Mouse (Mus musculus) gastrocnemius, postnatal 25 days (tissue): Measurements from ENCODE around the gene Zfp362. TPM values are rescaled to one million over a fixed set of nuclear protein-coding genes. Genes with fewer than 3 reads are reported as not detected.

Experiments
- DNase-seq: peaks from one replicate; pipeline ENCODE4 v3.0.0; 2022
- total RNA-seq, 2 experiments: library from RNA; stranded (reverse); gene quantifications; 1 replicate in 1 of 2; 2 replicates in 1 of 2; pipeline ENCODE4 v1.2.3; 2021

Zfp362 gene
- total RNA-seq, 2 experiments from 2014 or later, result 9.9 to 10.5 TPM

GRCm38 (mm10) chr4:128760029-128760428 is 45.8 kb downstream of the Zfp362 start:
- no peak for DNase-seq

GRCm38 (mm10) chr4:128759214-128759613 is 46.6 kb downstream of the Zfp362 start:
- no peak for DNase-seq

GRCm38 (mm10) chr4:128755900-128756299 is 49.9 kb downstream of the Zfp362 start:
- no peak for DNase-seq

- no peak for DNase-seq
Observed at GRCm38 (mm10) chr4:128755064-128755463, 50.8 kb downstream of the Zfp362 start, which contains the start of gene A3galt2. Gene A3galt2 (plus strand): TSS chr4:128755364.

- DNase-seq, result no peak
Observed at GRCm38 (mm10) chr4:128753571-128753970, 52.3 kb downstream of the Zfp362 start.

GRCm38 (mm10) chr4:128752031-128752757 is 53.7 kb downstream of the Zfp362 start:
- DNase-seq, result no peak

- no peak for DNase-seq
Observed at GRCm38 (mm10) chr4:128751006-128751405, 54.8 kb downstream of the Zfp362 start.

GRCm38 (mm10) chr4:128748309-128748708 is 57.5 kb downstream of the Zfp362 start:
- DNase-seq, result no peak

- DNase-seq, result no peak
Observed at GRCm38 (mm10) chr4:128747614-128748270, 58.1 kb downstream of the Zfp362 start.

GRCm38 (mm10) chr4:128745160-128745559 is 60.7 kb downstream of the Zfp362 start:
- no peak for DNase-seq

- no peak for DNase-seq
Observed at GRCm38 (mm10) chr4:128743031-128743626, 62.7 kb downstream of the Zfp362 start.

- no peak for DNase-seq
Observed at GRCm38 (mm10) chr4:128742379-128742970, 63.4 kb downstream of the Zfp362 start.

- no peak for DNase-seq
Observed at GRCm38 (mm10) chr4:128741906-128742305, 63.9 kb downstream of the Zfp362 start.

- no peak for DNase-seq
Observed at GRCm38 (mm10) chr4:128740878-128741277, 65.0 kb downstream of the Zfp362 start.

GRCm38 (mm10) chr4:128737825-128738610 is 67.8 kb downstream of the Zfp362 start:
- no peak for DNase-seq

- DNase-seq, result no peak
Observed at GRCm38 (mm10) chr4:128737137-128737589, 68.7 kb downstream of the Zfp362 start.

- no peak for DNase-seq
Observed at GRCm38 (mm10) chr4:128734721-128735671, 70.8 kb downstream of the Zfp362 start.

- DNase-seq, result peak; percentile 76
Observed at GRCm38 (mm10) chr4:128734217-128734616, 71.6 kb downstream of the Zfp362 start.

- DNase-seq, result no peak
Observed at GRCm38 (mm10) chr4:128733496-128733895, 72.3 kb downstream of the Zfp362 start.

GRCm38 (mm10) chr4:128732794-128733193 is 73.1 kb downstream of the Zfp362 start:
- no peak for DNase-seq

- DNase-seq, result no peak
Observed at GRCm38 (mm10) chr4:128730271-128730670, 75.6 kb downstream of the Zfp362 start.
